8 mouse cellular contexts compared by ENCODE assay signal in the genomic region with DNA sequence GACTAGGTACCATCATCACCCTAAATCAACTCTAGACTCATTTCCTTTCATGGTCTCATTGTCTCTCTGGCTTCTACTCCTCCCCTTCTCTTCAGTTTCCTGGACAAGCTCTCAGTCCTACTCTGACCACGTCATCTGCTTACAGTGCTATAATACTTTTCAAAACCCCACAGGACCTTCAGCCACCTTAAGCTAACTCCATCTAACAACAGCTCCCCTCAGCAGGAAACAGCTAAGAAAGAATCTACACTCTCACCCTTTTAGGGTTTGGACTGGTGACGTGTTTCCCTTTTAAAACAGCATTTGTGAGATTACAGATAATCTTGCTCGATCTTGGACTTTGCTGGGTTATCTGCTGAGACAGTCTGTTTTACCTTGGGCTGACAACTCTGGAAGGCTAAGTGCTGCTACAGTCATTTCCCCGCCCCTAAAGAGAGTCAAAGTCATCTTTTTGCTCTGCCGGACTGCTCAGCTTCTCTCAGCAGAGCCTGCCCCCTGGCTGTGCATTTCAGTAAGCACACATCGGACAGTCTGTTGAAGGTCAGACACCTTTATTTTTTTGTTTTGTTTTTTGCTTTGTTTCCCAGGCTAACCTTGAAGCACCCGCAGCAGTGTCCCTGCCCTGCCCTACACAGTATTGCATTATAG. TPM values are rescaled to one million over a fixed set of nuclear protein-coding genes. Genes with fewer than 3 reads are reported as not detected.
A peak's percentile ranks its signal among the peaks of the same experiment; 100 is the strongest.
DNase-seq lines count a peak whose midpoint lies in the region; ATAC-seq and TF ChIP-seq lines count a peak whose summit lies in the region.

No protein-coding gene starts in this region.

- DNase-seq in cerebellum, adult 18-20 months, result peak; percentile 33 to 35
- no peak for DNase-seq in cerebellum, adult 9-10 months
- peak; percentile 79 for DNase-seq in adrenal gland, adult 2 months
- peak; percentile 91 for DNase-seq in heart, postnatal 0 days (ENCODE audit: low spot score)
- DNase-seq in kidney, postnatal 25 days, result peak; percentile 87 to 89
- DNase-seq in skeletal muscle tissue, adult 2 months (ENCODE audit: low read depth, low spot score), result peak; percentile 64

- peak overlapping the region; percentile 88 for H3K27ac ChIP-seq in heart, postnatal 0 days (ENCODE audit: low read depth)
- peak overlapping the region; percentile 48 for H3K27ac ChIP-seq in macrophage

- peak overlapping the region; percentile 52 for H3K9ac ChIP-seq in heart, postnatal 0 days (replicated peaks; ENCODE audit: low read depth, low read length)

- peak overlapping the region; percentile 13; the same call in 1 of the 2 replicates for H3K4me3 ChIP-seq in heart, postnatal 0 days (ENCODE audit: low read depth, low read length)
- no peak overlapping the region for H3K4me3 ChIP-seq in macrophage (ENCODE audit: inconsistent target)

- 5% methylated on average over 7 of the region's 7 CpGs for WGBS in heart, postnatal 0 days
- WGBS in macrophage (ENCODE audit: missing documents), result 12% methylated on average over 7 of the region's 7 CpGs

- no peaks in the 10 kb centered on the region for H3K9me3 ChIP-seq in heart, postnatal 0 days (replicated peaks; ENCODE audit: control insufficient read depth, low read length)

- ATAC-seq in erythroblast, adult 5-6 weeks (replicated peaks; ENCODE audit: low FRiP score, poor library complexity, severe bottlenecking), result peak; percentile 96
- ATAC-seq in heart, postnatal 0 days (ENCODE audit: insufficient read depth, low read depth), result peak; percentile 91

- no peak for TF ChIP-seq EP300 in heart, postnatal 0 days (IDR thresholded peaks at IDR 0.05; ENCODE audit: low read depth)

- H3K27me3 ChIP-seq in heart, postnatal 0 days (ENCODE audit: control insufficient read depth, insufficient read depth, low read length), result no peaks in the 10 kb centered on the region

- peaks cover 18% of the 10 kb centered on the region for H3K4me1 ChIP-seq in heart, postnatal 0 days (ENCODE audit: control insufficient read depth, insufficient read depth)

- no peaks in the 10 kb centered on the region for H3K36me3 ChIP-seq in heart, postnatal 0 days (replicated peaks; ENCODE audit: control insufficient read depth, insufficient read depth, low read length)
- no peaks in the 10 kb centered on the region for H3K36me3 ChIP-seq in macrophage (ENCODE audit: inconsistent target)

- TF ChIP-seq CTCF in heart, postnatal 0 days (IDR thresholded peaks at IDR 0.05; ENCODE audit: low read depth), result peak; percentile 87

- no peaks in the 10 kb centered on the region for H3K79me2 ChIP-seq in macrophage (ENCODE audit: inconsistent target)

- peak overlapping the region; percentile 47 for H3K4me2 ChIP-seq in heart, postnatal 0 days (ENCODE audit: low read depth, low read length)

RNA-seq across cellular contexts. Expression of gene Pank2, which starts 8.5 kb away (rescaled TPM):
- total RNA-seq in adrenal gland, adult 2 months (2021), result 10 to 100 TPM; 51.7 to 55.2 TPM
- 9.8 and 10.7 TPM in 2 replicates for polyA plus RNA-seq in adrenal gland, adult 2 months (2012; rRNA removed)
- total RNA-seq in erythroblast, adult 5-6 weeks (2015; ENCODE audit: low replicate concordance), result 16.3 and 29.0 TPM in 2 replicates
- 14.0 and 26.5 TPM in 2 replicates for total RNA-seq in erythroblast, adult 5-6 weeks (2017; ENCODE audit: low replicate concordance)
- 9.6 and 44.3 TPM in 2 replicates for total RNA-seq in heart, postnatal 0 days (2014; rRNA removed; ENCODE audit: low replicate concordance)
- 18.1 and 19.2 TPM in 2 replicates for polyA plus RNA-seq in heart, postnatal 0 days (2015; fragmentation: Nextera tagmentation; extraction: Ambion mirVana)
- 10 to 100 TPM; 14.4 to 55.5 (median 34.6) TPM for total RNA-seq in macrophage (2018; cell fraction: chromatin; rRNA removed)
- 10 to 100 TPM; 23.5 to 34.5 (median 28.9) TPM for total RNA-seq in macrophage (2018; cell fraction: cytosol; rRNA removed)
- total RNA-seq in macrophage (2018; cell fraction: nucleus; rRNA removed), result 10 to 100 TPM; 17.5 to 69.4 (median 29.9) TPM
- polyA plus RNA-seq in macrophage (2018), result 23.9 to 28.9 TPM (median 26.8 TPM) in 3 replicates

RNA-seq across cellular contexts. Expression of gene Mavs, which starts 19.9 kb away (rescaled TPM):
- 10 to 100 TPM; 46.2 to 48.8 TPM for total RNA-seq in adrenal gland, adult 2 months (2021)
- polyA plus RNA-seq in adrenal gland, adult 2 months (2012; rRNA removed), result 81.8 and 89.7 TPM in 2 replicates
- total RNA-seq in erythroblast, adult 5-6 weeks (2015; ENCODE audit: low replicate concordance), result 24.6 and 32.8 TPM in 2 replicates
- total RNA-seq in erythroblast, adult 5-6 weeks (2017; ENCODE audit: low replicate concordance), result 20.9 and 22.6 TPM in 2 replicates
- total RNA-seq in heart, postnatal 0 days (2014; rRNA removed; ENCODE audit: low replicate concordance), result 32.5 and 38.0 TPM in 2 replicates
- 27.4 and 27.8 TPM in 2 replicates for polyA plus RNA-seq in heart, postnatal 0 days (2015; fragmentation: Nextera tagmentation; extraction: Ambion mirVana)
- 10 to 100 TPM in 20 of 26 experiments, 1 to 10 TPM in 6; 3.9 to 45.0 (median 19.4) TPM for total RNA-seq in macrophage (2018; cell fraction: chromatin; rRNA removed)
- 10 to 100 TPM; 17.5 to 53.5 (median 40.5) TPM for total RNA-seq in macrophage (2018; cell fraction: cytosol; rRNA removed)
- total RNA-seq in macrophage (2018; cell fraction: nucleus; rRNA removed), result 10 to 100 TPM; 10.4 to 54.0 (median 23.4) TPM
- polyA plus RNA-seq in macrophage (2018), result 34.6 to 46.5 TPM (median 41.4 TPM) in 3 replicates

RNA-seq across cellular contexts. Expression of gene Ap5s1, which starts 46.9 kb away (rescaled TPM):
- 10 to 100 TPM; 13.7 to 20.2 TPM for total RNA-seq in adrenal gland, adult 2 months (2021)
- 89.8 and 91.7 TPM in 2 replicates for polyA plus RNA-seq in adrenal gland, adult 2 months (2012; rRNA removed)
- 18.2 and 36.5 TPM in 2 replicates for total RNA-seq in erythroblast, adult 5-6 weeks (2015; ENCODE audit: low replicate concordance)
- total RNA-seq in erythroblast, adult 5-6 weeks (2017; ENCODE audit: low replicate concordance), result 18.7 and 21.0 TPM in 2 replicates
- 95.1 and 107 TPM in 2 replicates for total RNA-seq in heart, postnatal 0 days (2014; rRNA removed; ENCODE audit: low replicate concordance)
- 63.6 and 65.5 TPM in 2 replicates for polyA plus RNA-seq in heart, postnatal 0 days (2015; fragmentation: Nextera tagmentation; extraction: Ambion mirVana)
- 10 to 100 TPM in 12 of 26 experiments, 1 to 10 TPM in 14; 2.1 to 38.8 (median 9.8) TPM for total RNA-seq in macrophage (2018; cell fraction: chromatin; rRNA removed)
- total RNA-seq in macrophage (2018; cell fraction: cytosol; rRNA removed), result 10 to 100 TPM in 25 of 26 experiments, 1 to 10 TPM in 1; 8.8 to 37.6 (median 26.1) TPM
- total RNA-seq in macrophage (2018; cell fraction: nucleus; rRNA removed), result 10 to 100 TPM in 22 of 26 experiments, 1 to 10 TPM in 4; 1.9 to 32.5 (median 19.4) TPM
- 16.5 to 31.5 TPM (median 17.0 TPM) in 3 replicates for polyA plus RNA-seq in macrophage (2018)
